Mouse (Mus musculus): ENCODE data around the gene Rhbdd3. TPM values are rescaled to one million over a fixed set of nuclear protein-coding genes. Genes with fewer than 3 reads are reported as not detected.

The Rhbdd3 gene
- polyA plus RNA-seq, 1 experiment = 232 TPM

DNA sequence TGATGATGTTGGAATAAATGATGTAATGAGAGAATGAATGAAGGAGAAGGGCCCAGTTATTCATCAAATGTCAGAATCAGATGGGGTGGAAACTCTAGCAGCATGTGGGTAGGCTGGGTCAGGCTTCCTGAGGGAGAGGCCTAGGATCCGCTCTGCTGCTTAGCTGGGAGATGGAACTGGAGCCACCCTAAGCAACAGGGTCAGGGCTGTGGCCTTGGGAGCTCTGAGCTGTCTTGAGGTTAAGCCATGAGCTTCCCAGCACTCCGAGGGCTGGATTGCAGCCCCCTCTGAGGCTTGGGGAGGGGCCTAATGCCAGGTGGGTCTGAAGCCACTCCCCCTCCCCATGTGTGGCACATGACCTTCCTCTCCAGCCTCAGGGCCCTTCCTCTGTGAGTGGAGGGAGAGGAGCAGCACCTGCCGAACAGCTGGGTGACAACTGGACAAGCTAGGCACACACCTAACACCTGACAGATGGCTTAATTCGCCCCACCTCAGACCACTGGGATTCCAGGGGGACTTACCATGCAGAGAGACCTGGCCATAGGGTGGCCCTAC lies 31.5 kb downstream of the Rhbdd3 start:
- no peak for TF ChIP-seq CTCF (IDR thresholded peaks at IDR 0.05; ENCODE audit: control insufficient read depth, insufficient read depth, insufficient replicate concordance, low read depth, low read length)
- TF ChIP-seq POLR2A (IDR thresholded peaks at IDR 0.05; ENCODE audit: control insufficient read depth, low read depth, low read length) = no peak
- Histone ChIP-seq H3K4me1 (ENCODE audit: control insufficient read depth, insufficient read depth, low read length) (no peaks in the 10 kb centered on the region), H3K4me3 (ENCODE audit: control insufficient read depth, low read depth, low read length) (no peak overlapping the region), H3K27ac (ENCODE audit: control insufficient read depth, insufficient read depth, low read depth, low read length) (no peak overlapping the region), H3K27me3 (ENCODE audit: control insufficient read depth, insufficient read depth, low read length) (no peaks in the 10 kb centered on the region), H3K36me3 (ENCODE audit: control insufficient read depth, insufficient read depth, low read length) (no peaks in the 10 kb centered on the region)

DNA sequence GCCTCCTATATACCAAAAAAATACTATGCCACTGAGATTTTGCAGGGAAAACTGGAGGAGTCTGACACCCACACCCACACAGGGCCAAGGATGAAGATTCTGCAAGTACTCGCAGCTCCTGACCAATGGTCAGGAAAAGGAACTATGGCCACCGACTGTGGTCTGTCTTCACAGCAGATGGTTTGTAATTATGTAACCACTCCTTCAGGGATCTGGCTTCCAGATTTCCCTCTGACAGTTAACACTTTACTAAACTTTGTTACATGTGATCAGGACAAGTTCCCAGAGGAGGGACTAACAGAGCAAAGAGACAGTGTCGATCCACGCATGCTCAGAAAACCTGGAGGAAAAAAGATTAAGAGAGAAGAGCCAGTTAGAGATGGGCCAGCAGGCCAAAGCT lies 34.0 kb downstream of the Rhbdd3 start:
- TF ChIP-seq POLR2A (IDR thresholded peaks at IDR 0.05; ENCODE audit: control insufficient read depth, low read depth, low read length) = no peak
- no peak for TF ChIP-seq CTCF (IDR thresholded peaks at IDR 0.05; ENCODE audit: control insufficient read depth, insufficient read depth, insufficient replicate concordance, low read depth, low read length)
- no peaks in the 10 kb centered on the region for H3K4me1 ChIP-seq (ENCODE audit: control insufficient read depth, insufficient read depth, low read length)
- no peaks in the 10 kb centered on the region for H3K36me3 ChIP-seq (ENCODE audit: control insufficient read depth, insufficient read depth, low read length)
- H3K4me3 ChIP-seq (ENCODE audit: control insufficient read depth, low read depth, low read length) = no peak overlapping the region
- H3K27me3 ChIP-seq (ENCODE audit: control insufficient read depth, insufficient read depth, low read length) = no peaks in the 10 kb centered on the region
- no peak overlapping the region for H3K27ac ChIP-seq (ENCODE audit: control insufficient read depth, insufficient read depth, low read depth, low read length)

- no peaks in the 10 kb centered on the region for H3K36me3 ChIP-seq (ENCODE audit: control insufficient read depth, insufficient read depth, low read length)
- H3K27ac ChIP-seq (ENCODE audit: control insufficient read depth, insufficient read depth, low read depth, low read length) = no peak overlapping the region
- H3K27me3 ChIP-seq (ENCODE audit: control insufficient read depth, insufficient read depth, low read length) = no peaks in the 10 kb centered on the region
- no peaks in the 10 kb centered on the region for H3K4me1 ChIP-seq (ENCODE audit: control insufficient read depth, insufficient read depth, low read length)
- no peak for TF ChIP-seq POLR2A (IDR thresholded peaks at IDR 0.05; ENCODE audit: control insufficient read depth, low read depth, low read length)
- no peak for TF ChIP-seq CTCF (IDR thresholded peaks at IDR 0.05; ENCODE audit: control insufficient read depth, insufficient read depth, insufficient replicate concordance, low read depth, low read length)
- H3K4me3 ChIP-seq (ENCODE audit: control insufficient read depth, low read depth, low read length) = no peak overlapping the region
Measured at GRCm38 (mm10) chr11:5135914-5136313, 37.2 kb downstream of the Rhbdd3 start.

DNA sequence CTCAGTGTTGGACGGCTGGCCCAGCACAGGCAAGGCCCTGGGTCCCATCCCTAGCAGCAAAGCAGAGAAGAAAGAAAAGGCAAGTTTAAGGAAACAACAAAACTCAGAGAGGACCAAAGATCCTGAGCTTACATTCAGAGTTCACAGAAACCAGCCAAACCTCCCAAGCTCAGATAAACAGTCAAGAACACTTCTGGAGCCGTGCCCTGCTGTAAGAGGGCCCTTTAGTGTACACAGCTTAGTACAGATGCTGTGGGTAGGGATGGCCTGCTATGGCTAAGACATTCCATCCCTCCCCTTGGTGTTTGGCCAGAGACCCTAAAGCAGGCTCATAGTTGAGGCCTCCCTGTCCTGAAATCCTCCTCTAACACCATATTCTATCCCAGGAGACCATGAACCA lies 39.9 kb downstream of the Rhbdd3 start:
- Histone ChIP-seq H3K4me1 (ENCODE audit: control insufficient read depth, insufficient read depth, low read length) (no peaks in the 10 kb centered on the region), H3K4me3 (ENCODE audit: control insufficient read depth, low read depth, low read length) (no peak overlapping the region), H3K27ac (ENCODE audit: control insufficient read depth, insufficient read depth, low read depth, low read length) (no peak overlapping the region), H3K36me3 (ENCODE audit: control insufficient read depth, insufficient read depth, low read length) (no peaks in the 10 kb centered on the region), H3K27me3 (ENCODE audit: control insufficient read depth, insufficient read depth, low read length) (no peaks in the 10 kb centered on the region)
- no peak for TF ChIP-seq CTCF (IDR thresholded peaks at IDR 0.05; ENCODE audit: control insufficient read depth, insufficient read depth, insufficient replicate concordance, low read depth, low read length)
- no peak for TF ChIP-seq POLR2A (IDR thresholded peaks at IDR 0.05; ENCODE audit: control insufficient read depth, low read depth, low read length)

DNA sequence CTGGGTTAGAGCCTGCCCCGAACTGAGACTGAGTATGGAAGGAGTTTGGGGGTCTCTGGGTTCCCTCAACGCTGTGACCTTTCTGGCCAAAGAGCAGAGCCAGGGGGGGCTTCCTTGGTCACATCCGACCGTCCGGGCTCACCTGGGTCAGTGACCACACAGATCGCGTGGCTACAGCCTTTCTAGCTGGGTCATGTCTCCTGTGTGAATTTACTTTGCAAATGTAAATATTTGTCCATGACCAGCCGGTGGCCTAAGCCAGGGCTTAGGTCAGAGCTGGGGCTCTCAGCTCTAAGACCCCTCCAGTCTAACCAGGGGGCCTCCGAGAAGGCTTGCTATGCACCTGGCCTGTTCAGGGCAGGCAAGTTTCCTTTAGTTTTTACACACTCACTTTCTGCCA lies 40.6 kb downstream of the Rhbdd3 start:
- TF ChIP-seq CTCF (IDR thresholded peaks at IDR 0.05; ENCODE audit: control insufficient read depth, insufficient read depth, insufficient replicate concordance, low read depth, low read length) (no peak), POLR2A (IDR thresholded peaks at IDR 0.05; ENCODE audit: control insufficient read depth, low read depth, low read length) (no peak)
- H3K4me3 ChIP-seq (ENCODE audit: control insufficient read depth, low read depth, low read length) = no peak overlapping the region
- no peaks in the 10 kb centered on the region for H3K36me3 ChIP-seq (ENCODE audit: control insufficient read depth, insufficient read depth, low read length)
- no peaks in the 10 kb centered on the region for H3K27me3 ChIP-seq (ENCODE audit: control insufficient read depth, insufficient read depth, low read length)
- H3K4me1 ChIP-seq (ENCODE audit: control insufficient read depth, insufficient read depth, low read length) = no peaks in the 10 kb centered on the region
- no peak overlapping the region for H3K27ac ChIP-seq (ENCODE audit: control insufficient read depth, insufficient read depth, low read depth, low read length)

- Histone ChIP-seq H3K27me3 (ENCODE audit: control insufficient read depth, insufficient read depth, low read length) (no peaks in the 10 kb centered on the region), H3K27ac (ENCODE audit: control insufficient read depth, insufficient read depth, low read depth, low read length) (no peak overlapping the region), H3K36me3 (ENCODE audit: control insufficient read depth, insufficient read depth, low read length) (no peaks in the 10 kb centered on the region), H3K4me1 (ENCODE audit: control insufficient read depth, insufficient read depth, low read length) (no peaks in the 10 kb centered on the region), H3K4me3 (ENCODE audit: control insufficient read depth, low read depth, low read length) (no peak overlapping the region)
- TF ChIP-seq POLR2A (IDR thresholded peaks at IDR 0.05; ENCODE audit: control insufficient read depth, low read depth, low read length) (no peak), CTCF (IDR thresholded peaks at IDR 0.05; ENCODE audit: control insufficient read depth, insufficient read depth, insufficient replicate concordance, low read depth, low read length) (no peak)
Measured at GRCm38 (mm10) chr11:5140619-5141018, 41.9 kb downstream of the Rhbdd3 start.

DNA sequence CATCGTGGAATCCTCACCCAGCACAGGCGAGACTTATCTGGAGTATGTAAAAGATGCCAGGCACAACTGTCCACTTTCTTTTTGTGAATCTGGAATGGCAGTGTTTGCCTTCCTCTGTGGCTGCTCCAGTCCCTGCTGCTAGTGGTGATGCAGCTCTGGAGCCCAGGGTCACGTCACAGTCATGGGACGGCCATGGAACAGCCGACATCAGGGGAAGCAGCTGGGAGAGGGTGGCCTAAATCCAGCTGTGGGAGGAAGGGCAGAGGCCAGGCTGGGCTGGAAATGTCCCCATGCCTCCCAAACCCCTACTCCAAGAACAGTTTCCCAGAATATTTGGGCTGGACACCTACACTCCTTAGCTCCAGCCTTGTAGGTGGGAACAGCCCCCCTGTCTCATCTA lies 42.5 kb downstream of the Rhbdd3 start:
- Histone ChIP-seq H3K27me3 (ENCODE audit: control insufficient read depth, insufficient read depth, low read length) (no peaks in the 10 kb centered on the region), H3K27ac (ENCODE audit: control insufficient read depth, insufficient read depth, low read depth, low read length) (no peak overlapping the region), H3K4me1 (ENCODE audit: control insufficient read depth, insufficient read depth, low read length) (no peaks in the 10 kb centered on the region), H3K4me3 (ENCODE audit: control insufficient read depth, low read depth, low read length) (no peak overlapping the region), H3K36me3 (ENCODE audit: control insufficient read depth, insufficient read depth, low read length) (no peaks in the 10 kb centered on the region)
- TF ChIP-seq POLR2A (IDR thresholded peaks at IDR 0.05; ENCODE audit: control insufficient read depth, low read depth, low read length) (no peak), CTCF (IDR thresholded peaks at IDR 0.05; ENCODE audit: control insufficient read depth, insufficient read depth, insufficient replicate concordance, low read depth, low read length) (no peak)

DNA sequence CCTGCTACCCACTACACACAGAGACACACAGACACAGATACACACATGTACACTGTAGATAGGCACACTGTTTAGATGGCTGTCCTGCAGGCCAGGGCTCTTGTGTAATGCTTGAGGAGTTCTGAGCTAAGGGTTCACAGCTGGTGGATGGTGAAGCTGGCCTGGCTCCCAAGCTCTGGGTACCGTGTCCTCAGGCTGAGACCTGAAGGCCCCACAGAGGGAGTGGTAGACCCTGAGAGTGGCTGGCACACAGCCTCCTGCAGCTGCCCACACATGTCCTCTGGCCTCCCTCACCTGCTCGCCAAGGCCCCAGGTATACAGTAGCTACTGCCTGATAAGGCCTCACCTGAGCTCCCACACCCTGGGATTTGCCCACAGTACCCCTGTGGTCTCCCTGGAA lies 43.2 kb downstream of the Rhbdd3 start:
- no peaks in the 10 kb centered on the region for H3K36me3 ChIP-seq (ENCODE audit: control insufficient read depth, insufficient read depth, low read length)
- H3K4me1 ChIP-seq (ENCODE audit: control insufficient read depth, insufficient read depth, low read length) = no peaks in the 10 kb centered on the region
- TF ChIP-seq POLR2A (IDR thresholded peaks at IDR 0.05; ENCODE audit: control insufficient read depth, low read depth, low read length) (no peak), CTCF (IDR thresholded peaks at IDR 0.05; ENCODE audit: control insufficient read depth, insufficient read depth, insufficient replicate concordance, low read depth, low read length) (no peak)
- H3K4me3 ChIP-seq (ENCODE audit: control insufficient read depth, low read depth, low read length) = no peak overlapping the region
- no peak overlapping the region for H3K27ac ChIP-seq (ENCODE audit: control insufficient read depth, insufficient read depth, low read depth, low read length)
- H3K27me3 ChIP-seq (ENCODE audit: control insufficient read depth, insufficient read depth, low read length) = no peaks in the 10 kb centered on the region

All from testis, adult 2 months (tissue).